Mouse (Mus musculus): Measurements from ENCODE around the gene Ap1s1. TPM values are rescaled to one million over a fixed set of nuclear protein-coding genes. Genes with fewer than 3 reads are reported as not detected.
A peak's percentile ranks its signal among the peaks of the same experiment; 100 is the strongest.

Gene Ap1s1
- polyA plus RNA-seq, 1 experiment from 2014 or later = 160 TPM

GRCm38 (mm10) chr5:137029273-137029585 is 16.7 kb downstream of the Ap1s1 start:
- Histone ChIP-seq H3K4me2 (ENCODE audit: low read length) (peak overlapping the region; percentile 47), H3K36me3 (ENCODE audit: insufficient read depth, low read length) (no peaks in the 10 kb centered on the region), H3K4me1 (replicated peaks; ENCODE audit: insufficient read depth, low read length) (peaks cover 23% of the 10 kb centered on the region), H3K27ac (no peak overlapping the region), H3K4me3 (replicated peaks; ENCODE audit: low read depth, low read length) (peak overlapping the region; percentile 12; the same call in 1 of the 2 replicates), H3K27me3 (ENCODE audit: insufficient read depth, low read length) (peaks cover 62% of the 10 kb centered on the region), H3K9me3 (replicated peaks; ENCODE audit: low read length) (no peaks in the 10 kb centered on the region), H3K9ac (ENCODE audit: low read depth, low read length) (no peak overlapping the region)
- DNase-seq (ENCODE audit: low spot score) = no peak
- WGBS = 2% methylated on average over 8 of the region's 8 CpGs
- TF ChIP-seq CTCF (IDR thresholded peaks at IDR 0.05; ENCODE audit: low read depth) = no peak
- no peak for ATAC-seq (replicated peaks; ENCODE audit: low FRiP score, low read depth)

GRCm38 (mm10) chr5:137028561-137029272 is 17.2 kb downstream of the Ap1s1 start:
- WGBS = 2% methylated on average over 25 of the region's 29 CpGs
- ATAC-seq (replicated peaks; ENCODE audit: low FRiP score, low read depth) = no peak
- peaks cover 23% of the 10 kb centered on the region for H3K4me1 ChIP-seq (replicated peaks; ENCODE audit: insufficient read depth, low read length)

GRCm38 (mm10) chr5:137026092-137026491 is 19.8 kb downstream of the Ap1s1 start, which contains the start of gene Vgf:
Vgf (plus strand) TSS chr5:137026392.
- DNase-seq (ENCODE audit: low spot score) (no peak), ATAC-seq (replicated peaks; ENCODE audit: low FRiP score, low read depth) (no peak)
- no peaks in the 10 kb centered on the region for H3K9me3 ChIP-seq (replicated peaks; ENCODE audit: low read length)
- no peak within 1 kb of the TSS for H3K27ac ChIP-seq
- H3K4me1 ChIP-seq (replicated peaks; ENCODE audit: insufficient read depth, low read length) = peaks cover 9% of the 10 kb centered on the region; the same call in 1 of the 2 replicates
- H3K4me3 ChIP-seq (replicated peaks; ENCODE audit: low read depth, low read length) = no peak within 1 kb of the TSS
- H3K9ac ChIP-seq (ENCODE audit: low read depth, low read length) = no peak within 1 kb of the TSS
- TF ChIP-seq CTCF (IDR thresholded peaks at IDR 0.05; ENCODE audit: low read depth) = no peak
- H3K4me2 ChIP-seq (ENCODE audit: low read length) = peak within 1 kb of the TSS; percentile 13; the same call in 1 of the 2 replicates
- H3K36me3 ChIP-seq (ENCODE audit: insufficient read depth, low read length) = no peaks in the 10 kb centered on the region
- H3K27me3 ChIP-seq (ENCODE audit: insufficient read depth, low read length) = peaks cover 56% of the 10 kb centered on the region
- 23% methylated on average over 4 of the region's 4 CpGs for WGBS

More at GRCm38 (mm10) chr5:137028561-137029272, 17.2 kb downstream of the Ap1s1 start:
- H3K9ac ChIP-seq (ENCODE audit: low read depth, low read length) = no peak overlapping the region
- no peak overlapping the region for H3K27ac ChIP-seq
- no peak for TF ChIP-seq CTCF (IDR thresholded peaks at IDR 0.05; ENCODE audit: low read depth)
- H3K36me3 ChIP-seq (ENCODE audit: insufficient read depth, low read length) = no peaks in the 10 kb centered on the region
- no peak overlapping the region for H3K4me3 ChIP-seq (replicated peaks; ENCODE audit: low read depth, low read length)
- DNase-seq (ENCODE audit: low spot score) = no peak
- peaks cover 66% of the 10 kb centered on the region for H3K27me3 ChIP-seq (ENCODE audit: insufficient read depth, low read length)
- peak overlapping the region; percentile 47; the same call in 1 of the 2 replicates for H3K4me2 ChIP-seq (ENCODE audit: low read length)
- no peaks in the 10 kb centered on the region for H3K9me3 ChIP-seq (replicated peaks; ENCODE audit: low read length)

GRCm38 (mm10) chr5:137025132-137025531 is 20.8 kb downstream of the Ap1s1 start:
- no peaks in the 10 kb centered on the region for H3K9me3 ChIP-seq (replicated peaks; ENCODE audit: low read length)
- WGBS = under 1% methylated on average over 23 of the region's 23 CpGs
- ATAC-seq (replicated peaks; ENCODE audit: low FRiP score, low read depth) (no peak), DNase-seq (ENCODE audit: low spot score) (peak; percentile 71)
- TF ChIP-seq CTCF (IDR thresholded peaks at IDR 0.05; ENCODE audit: low read depth) = peak; percentile 97
- H3K9ac ChIP-seq (ENCODE audit: low read depth, low read length) = no peak overlapping the region
- H3K27ac ChIP-seq = no peak overlapping the region
- H3K4me3 ChIP-seq (replicated peaks; ENCODE audit: low read depth, low read length) = no peak overlapping the region
- no peaks in the 10 kb centered on the region for H3K36me3 ChIP-seq (ENCODE audit: insufficient read depth, low read length)
- peaks cover 47% of the 10 kb centered on the region for H3K27me3 ChIP-seq (ENCODE audit: insufficient read depth, low read length)
- 0 out of 2 replicates have a peak, but pooled peaks cover 7% of the 10 kb centered on the region for H3K4me1 ChIP-seq (replicated peaks; ENCODE audit: insufficient read depth, low read length)
- peak overlapping the region; percentile 13; the same call in 1 of the 2 replicates for H3K4me2 ChIP-seq (ENCODE audit: low read length)

GRCm38 (mm10) chr5:137024318-137024717 is 21.6 kb downstream of the Ap1s1 start:
- TF ChIP-seq CTCF (IDR thresholded peaks at IDR 0.05; ENCODE audit: low read depth) = no peak
- no peaks in the 10 kb centered on the region for H3K9me3 ChIP-seq (replicated peaks; ENCODE audit: low read length)
- H3K4me1 ChIP-seq (replicated peaks; ENCODE audit: insufficient read depth, low read length) = 0 out of 2 replicates have a peak, but pooled peaks cover 2% of the 10 kb centered on the region
- 55% methylated on average over 3 of the region's 3 CpGs for WGBS
- DNase-seq (ENCODE audit: low spot score) (no peak), ATAC-seq (replicated peaks; ENCODE audit: low FRiP score, low read depth) (no peak)
- no peak overlapping the region for H3K4me3 ChIP-seq (replicated peaks; ENCODE audit: low read depth, low read length)
- H3K27ac ChIP-seq = no peak overlapping the region
- H3K27me3 ChIP-seq (ENCODE audit: insufficient read depth, low read length) = peaks cover 42% of the 10 kb centered on the region
- no peak overlapping the region for H3K9ac ChIP-seq (ENCODE audit: low read depth, low read length)
- H3K4me2 ChIP-seq (ENCODE audit: low read length) = no peak overlapping the region
- H3K36me3 ChIP-seq (ENCODE audit: insufficient read depth, low read length) = no peaks in the 10 kb centered on the region

GRCm38 (mm10) chr5:137015913-137016312 is 30.0 kb downstream of the Ap1s1 start:
- no peaks in the 10 kb centered on the region for H3K9me3 ChIP-seq (replicated peaks; ENCODE audit: low read length)
- H3K4me3 ChIP-seq (replicated peaks; ENCODE audit: low read depth, low read length) = no peak overlapping the region
- no peaks in the 10 kb centered on the region for H3K4me1 ChIP-seq (replicated peaks; ENCODE audit: insufficient read depth, low read length)
- H3K27ac ChIP-seq = no peak overlapping the region
- H3K4me2 ChIP-seq (ENCODE audit: low read length) = no peak overlapping the region
- 90% methylated on average over 3 of the region's 3 CpGs for WGBS
- H3K36me3 ChIP-seq (ENCODE audit: insufficient read depth, low read length) = no peaks in the 10 kb centered on the region
- ATAC-seq (replicated peaks; ENCODE audit: low FRiP score, low read depth) (no peak), DNase-seq (ENCODE audit: low spot score) (no peak)
- no peaks in the 10 kb centered on the region for H3K27me3 ChIP-seq (ENCODE audit: insufficient read depth, low read length)
- TF ChIP-seq CTCF (IDR thresholded peaks at IDR 0.05; ENCODE audit: low read depth) = no peak
- H3K9ac ChIP-seq (ENCODE audit: low read depth, low read length) = no peak overlapping the region
